Mouse (Mus musculus) adrenal gland, postnatal 25 days (tissue): ENCODE measurements around the gene Pdcd5. TPM values are rescaled to one million over a fixed set of nuclear protein-coding genes. Genes with fewer than 3 reads are reported as not detected.

ENCODE experiments used
- DNase-seq: peaks from one replicate; pipeline ENCODE4 v3.0.0; 2021; ENCODE audit warnings: mixed read lengths
- long read RNA-seq: library from polyadenylated mRNA; stranded (forward); transcript quantifications from one replicate; pipeline ENCODE4 v2.0.0, GENCODE M21; 2021
- total RNA-seq: library from RNA; stranded (reverse); gene quantifications from 2 replicates; pipeline ENCODE4 v1.2.3, GENCODE M21; 2021

Gene Pdcd5
- 78.6 and 94.0 TPM in 2 replicates for total RNA-seq
- long read RNA-seq, transcript Pdcd5-207 (2 exons, 602 nt) = minor isoform, 6 of 54 reads
- long read RNA-seq, transcript Pdcd5-201 (6 exons, 684 nt) = major isoform, 36 of 54 reads
- long read RNA-seq, partial matches to known transcripts = 4 of 54 reads
- long read RNA-seq, other reads (novel, unspliced or antisense) = 7 of 54 reads

GRCm38 (mm10) chr7:35647101-35647698, at the start of gene Pdcd5:
Gene Pdcd5, minus strand, starts transcription at chr7:35647521.
- peak; percentile 97 for DNase-seq

- no peak for DNase-seq
Measured at GRCm38 (mm10) chr7:35692641-35693040, 45.3 kb upstream of the Pdcd5 start.

- no peak for DNase-seq
Measured at GRCm38 (mm10) chr7:35692117-35692516, 44.8 kb upstream of the Pdcd5 start.

- no peak for DNase-seq
Measured at GRCm38 (mm10) chr7:35688781-35689349, 41.5 kb upstream of the Pdcd5 start.

DNA sequence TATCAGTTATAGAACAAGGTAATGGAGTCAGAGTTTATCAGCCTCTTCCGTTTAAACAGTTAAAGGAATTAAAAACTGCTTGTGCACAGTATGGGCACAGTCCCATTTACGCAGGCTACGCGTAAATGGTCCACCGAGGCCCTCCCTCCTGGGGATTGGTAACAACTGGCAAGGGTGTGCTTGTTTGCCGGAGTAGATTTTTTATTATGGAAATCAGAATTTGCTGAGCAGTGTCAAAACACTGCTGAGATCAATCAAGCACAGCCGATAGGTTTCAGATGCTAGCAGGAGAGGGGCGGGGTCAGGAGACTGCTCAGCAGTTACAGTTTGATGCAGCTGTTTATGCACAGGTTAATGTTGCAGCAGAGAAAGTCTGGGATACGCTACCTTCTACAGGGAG, 41.0 kb upstream of the Pdcd5 start:
- no peak for DNase-seq

GRCm38 (mm10) chr7:35687229-35687628, 39.9 kb upstream of the Pdcd5 start:
- DNase-seq = peak; percentile 49

- DNase-seq = peak; percentile 73
Measured at GRCm38 (mm10) chr7:35686756-35687155, 39.4 kb upstream of the Pdcd5 start.

GRCm38 (mm10) chr7:35686216-35686615, 38.9 kb upstream of the Pdcd5 start:
- no peak for DNase-seq

- no peak for DNase-seq
Measured at GRCm38 (mm10) chr7:35683409-35684122, 36.2 kb upstream of the Pdcd5 start.

GRCm38 (mm10) chr7:35681559-35681958, 34.2 kb upstream of the Pdcd5 start:
- peak; percentile 11 for DNase-seq

DNA sequence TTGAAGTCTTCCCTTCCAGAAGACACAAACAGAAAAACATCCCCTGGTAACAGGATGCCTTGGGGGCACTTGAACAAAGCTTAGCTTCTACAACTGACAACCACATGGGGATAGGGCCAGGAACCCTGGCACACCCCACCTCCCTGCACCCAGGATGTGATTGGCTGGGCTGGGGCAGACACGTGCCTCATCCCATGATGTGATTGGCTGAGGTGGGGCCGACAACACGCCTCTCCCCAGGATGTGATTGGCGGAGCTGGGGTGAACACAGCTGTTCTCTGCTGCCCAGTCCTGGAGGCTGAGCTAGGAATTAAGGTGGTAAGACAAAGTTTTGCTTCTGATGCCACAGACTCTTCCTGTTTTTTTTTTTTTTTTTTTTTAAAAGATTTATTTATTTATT, 31.7 kb upstream of the Pdcd5 start:
- DNase-seq = no peak

- no peak for DNase-seq
Measured at GRCm38 (mm10) chr7:35668066-35669041, 21.0 kb upstream of the Pdcd5 start.

DNA sequence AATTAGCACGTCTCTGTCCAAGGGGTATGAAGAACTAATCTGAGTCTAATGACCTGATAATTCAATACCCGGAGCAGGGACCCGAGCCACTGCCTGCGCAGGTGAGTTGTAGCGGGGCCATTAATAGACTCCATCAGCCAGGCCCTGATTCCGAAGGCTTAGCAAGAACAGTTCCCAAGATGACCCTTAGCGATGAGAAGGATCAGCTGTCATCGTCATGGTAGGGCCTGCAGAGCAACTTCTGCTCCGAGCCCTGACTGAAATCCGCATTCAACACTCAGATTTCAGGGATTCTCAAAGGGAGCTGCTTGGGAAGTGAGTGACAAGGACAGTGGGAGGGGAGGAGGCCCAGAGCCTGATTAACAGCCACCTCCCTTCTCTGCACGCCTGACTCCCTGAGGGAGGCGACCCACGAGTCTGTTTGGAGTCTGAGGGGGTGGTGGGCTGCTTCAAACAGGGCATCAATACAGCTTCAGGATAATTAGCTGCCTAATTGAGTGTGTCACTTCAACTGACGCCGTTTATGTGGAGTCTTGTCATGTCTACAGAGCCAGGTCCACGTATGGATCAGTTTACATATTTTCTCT, 16.6 kb upstream of the Pdcd5 start:
- DNase-seq = no peak

GRCm38 (mm10) chr7:35659173-35659572, 11.9 kb upstream of the Pdcd5 start:
- peak; percentile 36 for DNase-seq

DNA sequence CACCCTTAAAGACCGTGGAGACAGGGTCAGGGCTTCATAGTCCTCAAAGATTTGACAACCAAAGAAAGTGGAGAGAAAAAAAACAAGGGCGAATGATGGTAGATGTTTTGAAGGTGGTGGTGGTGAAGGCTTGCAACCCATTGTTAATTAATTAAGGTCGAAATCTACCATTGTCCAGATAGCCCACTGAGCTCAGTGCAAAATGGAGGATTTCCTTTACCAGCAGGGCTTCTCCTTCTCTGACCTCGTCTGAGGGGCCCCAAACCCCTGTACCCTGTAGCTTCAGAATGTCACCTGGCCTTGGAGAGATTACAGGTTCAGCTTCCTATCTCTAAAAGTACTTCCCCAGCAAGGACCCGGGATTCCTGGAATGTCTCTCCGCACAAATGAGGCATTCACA, 10.5 kb upstream of the Pdcd5 start:
- DNase-seq = no peak

- DNase-seq = no peak
Measured at GRCm38 (mm10) chr7:35651583-35652270, 4.4 kb upstream of the Pdcd5 start.

GRCm38 (mm10) chr7:35650716-35651410, 3.5 kb upstream of the Pdcd5 start:
- no peak for DNase-seq

DNA sequence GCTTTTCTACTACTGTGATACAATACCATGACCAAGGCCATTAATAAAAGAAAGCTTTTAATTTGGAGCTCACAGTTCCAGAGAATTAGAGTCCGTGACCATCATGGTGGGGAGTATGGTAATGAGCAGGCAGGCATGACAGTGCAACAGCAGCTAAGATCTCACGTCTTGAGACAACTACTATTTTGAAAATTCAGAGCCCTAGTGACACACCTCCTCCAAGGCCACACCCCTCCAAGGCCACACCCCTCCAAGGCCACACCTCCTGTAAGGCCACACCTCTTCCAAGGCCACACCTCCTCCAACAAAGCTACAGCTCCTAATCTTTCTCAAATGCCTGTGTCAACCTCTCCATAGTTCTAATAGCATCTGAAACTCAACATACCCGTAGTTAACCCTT, 1.8 kb upstream of the Pdcd5 start:
- DNase-seq = peak; percentile 23

DNA sequence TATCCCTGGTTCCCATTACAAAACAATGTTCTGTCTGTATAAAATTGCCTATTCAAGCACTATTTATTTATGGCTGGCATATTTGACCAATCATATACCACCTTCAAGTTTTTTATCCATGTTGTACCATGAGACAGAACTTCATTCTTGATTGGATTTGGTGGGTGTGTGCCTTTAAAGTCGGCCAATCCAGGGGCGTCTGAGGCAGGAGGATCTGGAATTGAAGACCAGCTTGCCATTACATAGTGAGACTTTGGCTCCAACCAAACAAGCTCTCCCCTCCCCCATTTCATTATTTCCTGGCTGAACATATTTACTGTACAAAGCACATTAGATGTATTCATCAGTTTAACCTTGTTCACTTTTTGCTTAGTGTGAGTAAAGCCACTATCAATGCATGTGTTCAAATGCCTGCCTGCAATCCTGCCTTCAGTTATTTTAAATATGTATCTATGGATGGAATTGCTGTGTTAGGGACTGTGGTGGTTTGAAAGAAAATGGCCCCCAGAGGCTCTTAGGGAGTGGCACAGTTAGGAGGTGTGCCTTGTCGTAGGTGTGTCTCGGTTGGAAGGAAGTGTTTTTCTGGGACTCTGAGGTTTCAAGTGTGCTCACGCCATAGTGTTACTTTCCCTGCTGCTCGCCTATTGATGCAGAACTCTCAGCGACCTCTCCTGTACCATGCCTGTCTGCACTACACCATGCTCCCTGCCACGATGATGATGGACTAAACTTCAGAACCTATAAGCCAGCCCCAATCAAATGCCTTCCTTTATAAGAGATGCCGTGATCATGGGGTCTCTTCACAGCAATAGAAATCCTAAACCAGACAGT, 1.1 kb upstream of the Pdcd5 start:
- no peak for DNase-seq
